Mouse (Mus musculus): ENCODE results near the gene Smpd3. TPM values are rescaled to one million over a fixed set of nuclear protein-coding genes. Genes with fewer than 3 reads are reported as not detected.

Gene Smpd3
- total RNA-seq (2021) = 10 to 100 TPM; 85.0 to 87.5 TPM
- long read RNA-seq, experiment 1, full-length matches to known transcripts = 36 of 110 reads
- long read RNA-seq, experiment 1, partial matches to known transcripts = 24 of 110 reads
- long read RNA-seq, experiment 1, other reads (novel, unspliced or antisense) = 50 of 110 reads
- long read RNA-seq, experiment 2, full-length matches to known transcripts = 27 of 74 reads
- long read RNA-seq, experiment 2, partial matches to known transcripts = 15 of 74 reads
- long read RNA-seq, experiment 2, other reads (novel, unspliced or antisense) = 32 of 74 reads

DNA sequence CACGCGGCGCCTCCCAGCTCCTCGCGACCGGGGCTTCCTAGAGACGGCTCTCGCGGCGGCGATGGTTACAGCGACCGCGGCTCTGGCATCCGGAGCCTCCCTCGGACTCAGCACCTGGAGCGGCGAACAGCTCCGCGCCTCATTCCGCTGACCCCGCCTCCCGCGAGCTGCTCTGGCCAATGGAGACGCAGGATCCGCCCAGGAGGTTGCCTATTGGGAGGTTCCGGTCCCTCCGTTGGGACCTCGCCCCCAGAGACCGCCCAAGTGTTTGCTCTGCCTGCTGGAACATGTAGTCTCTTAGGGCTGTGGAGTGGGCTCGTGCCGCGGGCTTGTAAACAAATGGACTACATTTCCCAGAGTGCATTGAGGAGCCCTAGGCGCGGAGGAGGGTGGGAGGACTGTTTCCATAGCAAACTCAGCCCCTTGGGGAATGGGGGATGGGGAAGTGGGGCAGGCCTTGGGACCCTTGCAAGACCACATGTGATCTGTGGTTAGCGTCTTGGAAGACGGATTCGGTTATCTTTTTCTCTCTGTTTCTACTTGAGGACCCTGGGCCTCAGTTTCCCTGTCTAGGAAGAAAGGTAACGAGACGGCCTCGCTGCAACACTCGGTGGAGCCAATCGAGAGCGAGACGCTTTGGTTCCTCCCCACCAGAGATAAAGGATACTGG is at the start of gene Smpd3:
Smpd3 (minus strand) TSS at position 137 of the 670 bp plus-strand sequence.
- intact Hi-C loops (cut with DNase I) = loop anchor here (5.0 kb wide), 2 partner anchors 64 to 66 kb away; no protein-coding TSS in a partner anchor
- DNase-seq (ENCODE audit: low spot score in 2 of 2) = peak; percentile 99

DNA sequence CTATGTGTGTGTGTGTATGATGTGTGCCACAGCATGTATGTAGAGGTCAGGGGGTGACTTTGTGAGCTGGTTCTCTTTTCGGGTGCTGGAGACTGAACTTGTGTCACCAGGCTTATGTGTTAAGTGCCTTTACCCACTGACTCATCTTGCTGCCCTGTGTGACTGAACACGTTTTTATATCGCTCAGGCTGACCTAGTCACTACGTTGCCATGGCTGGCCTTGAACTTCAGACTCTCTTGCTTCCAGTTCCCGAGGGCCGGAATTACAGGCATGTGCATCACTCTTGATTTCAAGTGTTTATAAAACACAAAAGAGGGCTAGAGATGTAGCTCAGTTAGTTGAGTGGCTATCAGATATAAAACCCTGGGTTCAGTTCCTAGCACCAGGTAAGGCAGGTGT is 43.2 kb upstream of the Smpd3 start:
- intact Hi-C loops (cut with DNase I) = no loop called here
- DNase-seq (ENCODE audit: low spot score in 2 of 2) = no peak

DNA sequence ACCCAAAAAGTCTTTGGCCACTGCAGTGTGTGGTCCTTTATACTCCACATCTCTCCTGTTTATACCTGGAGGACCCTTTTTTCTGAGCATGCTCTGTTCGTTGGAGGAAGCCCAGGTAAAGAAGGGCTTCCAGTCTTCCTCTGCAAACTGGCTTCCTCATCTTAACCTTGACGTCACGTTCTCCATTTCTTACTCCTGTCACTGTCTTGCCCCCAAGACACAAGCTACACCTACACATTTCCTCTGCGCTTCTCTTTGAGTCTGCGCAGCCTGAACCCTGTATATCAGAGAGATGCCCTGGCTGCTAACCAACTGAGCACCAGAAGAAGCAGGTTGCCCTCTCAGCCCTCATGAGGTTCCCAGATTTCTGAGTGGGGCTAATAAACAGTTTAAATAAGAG is 41.6 kb upstream of the Smpd3 start:
- intact Hi-C loops (cut with DNase I) = no loop called here
- no peak for DNase-seq (ENCODE audit: low spot score in 2 of 2)

DNA sequence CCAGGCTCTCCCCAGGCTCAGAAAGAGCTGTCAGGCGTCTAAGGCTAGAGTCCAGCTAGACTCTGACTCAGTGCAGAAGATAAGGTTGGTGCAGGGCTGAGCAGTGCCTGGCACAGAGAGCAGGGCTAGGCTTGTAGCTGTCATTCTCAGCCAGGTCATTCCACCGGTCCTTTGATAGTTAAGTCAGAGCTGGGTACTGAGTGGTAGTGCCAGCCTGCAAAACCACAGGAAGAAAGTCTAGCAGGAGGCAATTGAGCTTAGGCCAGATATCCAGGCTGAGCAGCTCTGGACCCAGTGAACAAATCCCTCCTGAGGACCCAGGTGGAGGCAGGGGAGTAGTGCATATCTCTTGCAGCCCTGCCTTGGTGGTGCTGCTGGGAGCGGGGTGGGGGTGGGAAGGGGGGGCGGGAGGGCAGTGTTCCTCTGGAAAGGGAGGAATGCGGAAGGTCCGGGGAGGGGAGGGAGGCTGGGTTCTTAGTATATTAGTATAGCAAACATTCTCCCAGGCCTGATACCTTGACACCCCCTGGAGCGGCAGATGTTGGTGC is 40.8 kb upstream of the Smpd3 start:
- intact Hi-C loops (cut with DNase I) = no loop called here
- no peak for DNase-seq (ENCODE audit: low spot score in 2 of 2)

DNA sequence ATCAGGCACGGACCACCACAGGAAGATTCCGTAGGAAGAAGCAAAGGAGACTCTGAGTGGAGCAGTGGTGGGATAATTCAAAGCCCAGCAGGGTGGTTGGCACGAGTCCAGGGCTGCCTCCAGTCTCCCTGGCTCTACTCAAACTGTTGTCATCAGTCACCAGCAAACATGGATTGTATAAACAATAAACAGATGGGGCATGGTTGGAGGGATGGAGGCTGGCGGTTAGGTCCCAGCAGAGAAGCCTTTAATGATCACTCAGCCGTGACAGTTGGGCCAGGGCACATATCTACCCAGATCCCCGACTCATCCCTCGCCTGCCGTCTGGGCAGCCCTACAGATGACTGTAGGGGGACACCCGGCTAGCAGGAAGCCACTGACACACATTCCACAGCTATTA is 39.1 kb upstream of the Smpd3 start:
- DNase-seq (ENCODE audit: low spot score in 2 of 2) = no peak
- intact Hi-C loops (cut with DNase I) = no loop called here

DNA sequence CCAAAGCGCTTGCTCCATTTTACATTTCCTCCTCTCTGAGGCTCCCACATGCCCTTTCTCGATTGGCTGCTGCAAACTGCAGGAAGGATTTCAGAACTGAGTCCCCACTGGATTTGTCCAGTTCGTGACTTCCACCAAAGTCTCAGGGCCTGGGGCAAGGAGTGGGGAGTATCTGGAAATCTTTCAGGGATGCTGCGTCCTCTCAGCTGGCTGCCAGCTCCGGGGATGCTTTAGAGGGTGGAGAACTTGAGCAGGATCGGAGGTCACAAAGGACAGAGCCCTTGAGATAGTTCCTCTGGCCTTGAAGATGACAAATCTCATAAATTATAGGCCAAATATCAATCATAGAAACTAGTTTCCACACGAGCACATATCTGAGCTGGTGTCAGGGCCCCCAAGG is 38.2 kb upstream of the Smpd3 start:
- DNase-seq (ENCODE audit: low spot score in 2 of 2) = no peak

DNA sequence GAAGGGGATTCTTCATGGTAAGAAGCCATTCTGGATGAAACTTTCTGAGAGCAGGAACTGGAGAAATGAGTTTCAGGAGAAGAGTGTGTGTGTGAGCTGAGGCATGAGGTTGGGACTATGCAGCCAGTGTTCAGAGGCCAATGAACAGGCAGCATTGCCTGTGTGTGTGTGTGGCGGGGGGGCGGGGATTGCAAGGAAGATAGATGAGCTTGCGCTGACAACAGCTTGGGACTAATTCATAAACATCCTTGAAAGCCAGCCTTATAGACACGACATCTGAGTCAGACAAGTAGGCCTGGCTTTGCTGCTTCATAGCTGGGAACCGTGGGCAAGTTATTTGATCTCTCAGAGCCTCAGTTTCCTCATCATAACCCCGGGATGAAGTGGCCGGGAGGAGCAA is 31.3 kb upstream of the Smpd3 start:
- intact Hi-C loops (cut with DNase I) = no loop called here
- no peak for DNase-seq (ENCODE audit: low spot score in 2 of 2)

More for the DNA sequence above, 38.2 kb upstream of the Smpd3 start:
- intact Hi-C loops (cut with DNase I) = no loop called here

DNA sequence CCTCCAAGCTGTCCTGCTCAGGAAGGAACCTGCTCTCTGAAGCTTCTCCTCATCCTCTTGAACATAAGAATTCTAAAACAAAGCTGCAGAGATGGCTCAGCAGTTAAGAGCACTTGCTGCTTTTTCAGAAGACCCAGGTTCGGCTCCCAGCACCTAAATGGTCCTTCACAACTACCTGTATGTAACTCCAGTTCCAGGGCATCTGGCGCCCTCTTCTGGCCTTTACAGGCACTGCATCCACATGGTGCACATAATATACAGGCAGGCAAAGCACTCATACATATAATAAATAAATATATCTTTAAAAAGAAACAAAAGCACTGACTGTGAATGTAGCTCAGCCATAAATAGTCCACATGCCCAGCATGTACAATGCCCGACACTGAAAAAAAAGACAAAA is 30.7 kb upstream of the Smpd3 start:
- intact Hi-C loops (cut with DNase I) = no loop called here
- DNase-seq (ENCODE audit: low spot score in 2 of 2) = no peak

DNA sequence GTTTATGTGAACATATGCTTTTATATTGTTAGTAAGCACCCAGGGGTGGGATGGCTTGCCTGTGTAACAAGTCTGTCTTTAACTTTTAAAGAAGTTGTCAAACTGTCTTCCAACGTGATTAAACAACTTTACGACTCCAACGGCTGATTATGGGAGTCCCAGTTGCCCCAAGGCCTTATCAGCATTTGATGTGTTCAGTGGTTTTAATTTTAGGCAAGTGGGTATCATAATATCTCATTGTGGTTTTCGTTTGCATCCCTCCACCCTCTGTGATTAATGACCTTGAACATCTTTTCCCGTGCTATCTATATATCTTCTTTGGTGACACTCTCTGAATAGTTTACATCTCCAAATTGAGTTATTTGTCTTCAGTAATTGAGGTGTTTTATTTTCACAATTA is 27.0 kb upstream of the Smpd3 start:
- intact Hi-C loops (cut with DNase I) = no loop called here
- DNase-seq (ENCODE audit: low spot score in 2 of 2) = no peak

DNA sequence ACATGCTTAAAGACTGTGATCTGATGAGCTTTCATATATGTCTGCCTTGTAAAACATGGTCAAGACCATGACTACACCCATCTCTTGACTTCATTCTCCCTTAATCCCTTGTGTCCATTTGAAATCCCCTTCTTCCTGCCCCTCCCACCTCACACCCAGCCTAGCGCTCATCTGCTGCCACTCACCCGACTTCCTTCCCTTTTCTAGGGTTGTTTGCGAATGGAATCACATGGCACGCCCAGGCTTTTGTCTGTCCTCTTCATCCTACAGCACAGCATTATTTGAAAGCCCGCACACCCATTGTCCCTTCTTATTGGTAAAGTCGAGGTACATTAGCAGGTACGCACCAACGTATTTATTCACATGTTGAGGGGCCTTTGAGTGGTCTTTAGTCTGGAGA is 26.5 kb upstream of the Smpd3 start:
- no peak for DNase-seq (ENCODE audit: low spot score in 2 of 2)
- intact Hi-C loops (cut with DNase I) = no loop called here

DNA sequence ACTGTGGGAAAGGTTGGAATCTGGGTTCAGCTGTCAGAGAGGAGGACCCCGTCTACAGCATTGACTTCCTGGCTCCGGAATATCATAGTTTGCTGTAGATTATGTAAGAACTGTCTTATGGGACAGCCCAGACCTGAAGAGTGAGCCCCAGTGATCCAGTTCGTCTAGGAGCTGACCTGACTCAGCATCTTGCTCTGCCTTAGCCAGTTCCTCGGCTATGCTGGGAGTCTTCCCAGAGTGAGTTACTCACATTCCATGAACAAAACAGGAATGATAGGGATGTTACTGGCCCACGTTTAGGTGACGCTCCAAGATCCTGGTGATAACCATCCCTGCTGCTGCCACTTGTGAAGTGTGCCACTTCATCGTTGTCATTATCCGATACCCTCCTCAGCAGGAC is 25.5 kb upstream of the Smpd3 start:
- intact Hi-C loops (cut with DNase I) = no loop called here
- DNase-seq (ENCODE audit: low spot score in 2 of 2) = no peak

DNA sequence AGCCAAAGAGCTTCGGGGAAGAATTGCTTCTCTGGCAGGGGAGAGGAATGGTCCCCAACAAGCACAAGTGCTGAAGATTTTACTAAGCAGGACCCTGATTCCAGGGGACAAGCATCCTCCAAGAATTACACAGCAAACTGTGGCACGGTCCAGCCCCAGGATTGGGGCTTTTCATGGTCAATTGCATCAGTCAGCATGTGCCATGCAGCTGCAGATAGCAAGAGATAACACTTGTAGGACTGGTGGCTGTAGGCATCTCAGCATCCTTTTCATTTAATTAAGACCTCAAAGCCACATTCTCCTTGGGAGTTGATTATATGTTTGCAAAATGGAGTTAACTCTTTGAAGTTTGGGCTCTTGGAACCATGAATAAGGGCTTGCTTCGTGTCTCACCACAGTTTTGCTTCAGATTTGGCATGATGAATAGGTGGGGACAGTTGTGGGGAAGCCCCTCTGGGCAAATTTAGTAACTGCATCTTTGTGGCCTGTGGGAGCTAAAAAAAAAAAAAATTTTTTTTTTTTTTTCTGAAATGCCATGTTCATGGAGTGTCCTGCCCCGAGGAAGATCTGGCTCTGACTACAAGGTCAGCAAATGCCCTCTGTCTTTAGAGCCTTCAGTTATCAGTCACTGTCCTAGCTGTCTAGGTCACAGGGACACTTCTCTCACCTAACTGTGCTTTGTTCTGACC is 22.0 kb upstream of the Smpd3 start:
- no peak for DNase-seq (ENCODE audit: low spot score in 2 of 2)
- intact Hi-C loops (cut with DNase I) = no loop called here

DNA sequence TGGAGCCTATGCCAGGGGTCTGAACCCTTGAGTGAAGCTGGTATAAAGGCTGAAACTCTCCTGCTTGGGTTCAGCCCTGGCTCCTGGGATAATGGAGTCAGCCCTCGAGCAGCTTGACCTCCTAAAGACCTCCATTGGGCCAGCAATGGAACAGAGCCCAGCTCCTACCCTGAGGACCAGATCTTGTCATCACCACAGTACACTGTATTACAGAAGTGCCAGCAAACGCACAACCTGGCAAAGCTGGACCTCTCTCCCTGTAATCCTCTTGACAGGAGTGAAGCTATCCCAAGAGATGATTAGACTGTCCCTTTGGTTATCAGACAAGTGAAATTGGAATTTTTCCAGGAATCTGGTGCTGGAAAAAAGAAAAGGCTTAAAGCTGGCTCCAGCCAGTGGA is 13.3 kb upstream of the Smpd3 start:
- intact Hi-C loops (cut with DNase I) = no loop called here
- no peak for DNase-seq (ENCODE audit: low spot score in 2 of 2)

DNA sequence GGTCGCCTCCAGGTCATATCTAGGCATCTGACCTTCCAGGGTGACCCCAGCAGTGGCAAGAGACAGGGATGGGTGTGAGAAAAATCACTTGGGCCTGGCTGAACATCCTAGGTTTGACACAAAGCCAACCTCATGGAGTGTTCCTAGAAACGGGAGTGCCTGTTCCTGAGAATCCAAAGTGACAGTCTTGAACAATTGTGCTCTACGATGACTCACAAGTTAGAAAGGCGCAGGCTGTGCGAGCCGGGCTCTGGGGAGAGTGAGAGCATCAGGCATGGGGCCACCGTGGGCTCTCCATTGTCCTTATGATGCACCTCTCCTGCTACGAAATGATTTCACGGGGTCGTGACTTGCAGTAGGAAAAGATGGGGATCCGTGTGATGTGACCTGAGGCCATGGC is 11.6 kb upstream of the Smpd3 start:
- no peak for DNase-seq (ENCODE audit: low spot score in 2 of 2)
- intact Hi-C loops (cut with DNase I) = no loop called here

DNA sequence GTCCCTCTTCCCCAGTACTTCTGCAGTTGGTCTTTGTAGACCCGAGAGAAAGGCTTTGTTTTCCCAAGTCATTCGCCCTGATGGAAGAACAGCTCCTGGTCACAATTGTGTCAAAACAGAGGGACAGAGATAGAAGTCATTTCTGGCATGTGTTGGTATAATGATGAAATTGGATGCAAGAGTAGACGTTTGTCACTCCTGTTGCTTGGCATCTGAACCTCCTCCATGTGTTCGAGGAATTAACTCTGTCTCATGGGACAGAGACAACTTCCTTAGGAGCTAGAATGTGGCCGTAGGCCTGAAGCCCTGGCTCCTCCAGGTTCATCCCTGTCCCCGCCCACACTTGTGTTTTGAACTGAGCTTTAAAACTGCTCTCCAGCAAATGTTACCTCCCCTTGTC is 8.3 kb upstream of the Smpd3 start:
- no peak for DNase-seq (ENCODE audit: low spot score in 2 of 2)
- intact Hi-C loops (cut with DNase I) = no loop called here

DNA sequence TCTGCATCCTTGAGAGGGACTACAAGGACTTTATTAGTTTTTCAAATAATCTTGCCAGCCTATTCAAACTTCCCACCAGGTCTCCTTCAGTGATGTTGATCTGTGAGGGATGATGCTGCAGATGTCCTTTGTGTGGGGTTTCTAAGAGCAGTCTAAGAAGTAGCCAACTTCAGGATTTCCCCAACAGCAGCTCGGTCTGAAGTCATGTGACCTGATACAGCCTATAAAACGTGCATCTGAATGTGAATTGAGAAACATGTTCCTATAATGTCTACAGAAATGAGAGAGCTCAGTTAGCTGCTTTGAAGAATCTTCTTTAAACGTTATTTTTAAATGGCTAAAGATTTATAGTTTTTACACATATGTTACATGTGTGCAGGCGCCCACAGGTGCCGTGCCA is 5.7 kb upstream of the Smpd3 start:
- no peak for DNase-seq (ENCODE audit: low spot score in 2 of 2)

DNA sequence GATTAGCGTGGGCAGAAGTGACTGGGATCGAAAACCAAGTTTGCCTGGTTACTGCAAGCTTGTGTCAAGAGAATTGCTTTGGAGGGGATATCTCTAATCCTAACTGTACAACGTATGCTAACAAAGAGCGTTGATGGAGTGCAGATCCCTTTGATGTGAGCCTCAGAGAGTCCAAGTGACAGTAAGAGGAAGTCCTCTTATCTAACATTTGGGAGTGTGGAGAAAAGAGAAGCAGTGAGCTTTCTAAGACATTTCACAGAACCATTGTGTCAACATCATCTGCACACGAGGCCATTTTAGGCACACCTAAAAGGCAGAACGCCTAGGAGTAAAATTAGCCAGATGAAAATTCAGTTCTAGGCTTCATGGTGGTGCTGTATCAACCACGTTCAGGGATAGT is 5.0 kb upstream of the Smpd3 start:
- intact Hi-C loops (cut with DNase I) = loop anchor here (2.0 kb wide), 1 partner anchor 42 kb away; no protein-coding TSS in a partner anchor
- no peak for DNase-seq (ENCODE audit: low spot score in 2 of 2)

More for the DNA sequence above, 5.7 kb upstream of the Smpd3 start:
- intact Hi-C loops (cut with DNase I) = loop anchor here (2.0 kb wide), 1 partner anchor 43 kb away; no protein-coding TSS in a partner anchor

DNA sequence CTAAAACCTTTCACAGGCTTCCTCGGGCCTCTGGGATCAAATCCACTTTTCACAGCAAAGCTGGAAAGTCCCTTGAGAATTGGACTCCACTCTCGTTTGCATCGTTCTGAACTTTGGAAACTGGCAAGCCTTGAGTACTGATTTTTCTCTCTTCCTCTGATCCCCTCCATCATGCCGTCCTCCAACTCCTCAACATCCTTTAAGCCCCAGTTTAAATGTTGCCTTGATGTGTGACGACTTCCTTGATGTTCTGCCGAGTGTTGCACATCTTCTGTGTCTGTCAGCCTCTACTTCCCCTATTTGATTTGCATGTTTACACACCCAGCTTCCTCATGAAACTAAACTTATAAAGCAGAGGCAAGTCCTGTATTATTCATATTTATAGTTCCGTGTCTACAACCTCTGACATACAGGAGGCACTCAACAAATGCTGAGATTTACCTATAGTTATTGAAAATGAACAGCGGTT is 987 bp upstream of the Smpd3 start:
- intact Hi-C loops (cut with DNase I) = loop anchor here (5.0 kb wide), 2 partner anchors 64 to 66 kb away; no protein-coding TSS in a partner anchor
- DNase-seq (ENCODE audit: low spot score in 2 of 2) = no peak

DNA sequence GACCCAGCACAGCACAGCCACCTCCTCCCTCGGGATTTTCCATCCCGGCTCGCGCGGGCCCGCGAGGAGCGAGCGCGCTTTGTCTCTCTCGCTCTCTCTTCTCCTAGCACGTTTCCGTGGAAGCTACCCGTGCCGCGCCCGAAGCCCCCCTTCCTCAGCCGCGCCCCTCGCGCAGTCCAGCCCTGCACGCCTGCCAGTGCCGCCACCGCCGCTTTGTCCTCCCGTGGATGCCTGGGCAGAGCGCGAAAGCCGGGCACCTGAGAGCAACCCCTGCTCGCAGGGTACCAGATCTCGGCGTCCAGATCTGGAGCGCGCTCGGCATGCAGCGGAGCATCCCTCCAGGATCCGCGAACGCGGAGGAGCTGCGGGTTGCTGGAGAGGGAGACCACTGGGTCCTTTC is 1.2 kb downstream of the Smpd3 start:
- intact Hi-C loops (cut with DNase I) = loop anchor here (5.0 kb wide), 2 partner anchors 64 to 66 kb away; no protein-coding TSS in a partner anchor
- DNase-seq (ENCODE audit: low spot score in 2 of 2) = peak; percentile 58 to 70

DNA sequence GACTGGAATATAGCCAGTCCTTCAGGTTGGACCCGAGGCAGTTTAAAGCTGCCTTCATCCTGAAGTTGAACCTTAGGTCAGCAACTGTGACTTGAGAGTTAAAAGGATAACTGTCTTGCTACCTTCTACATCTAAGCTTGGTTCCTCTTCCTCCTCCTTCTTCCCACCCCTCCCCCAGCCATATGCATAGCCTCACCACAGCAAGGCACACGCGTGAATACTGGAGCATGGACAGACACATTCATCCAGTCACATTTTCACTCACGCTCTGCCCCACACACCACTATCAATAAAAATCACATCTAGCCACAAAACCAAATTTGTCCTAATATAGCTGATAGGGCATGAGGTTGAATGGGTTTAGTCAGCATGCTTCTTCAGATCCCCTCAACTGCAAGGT is 1.8 kb downstream of the Smpd3 start:
- intact Hi-C loops (cut with DNase I) = loop anchor here (5.0 kb wide), 2 partner anchors 64 to 66 kb away; no protein-coding TSS in a partner anchor
- no peak for DNase-seq (ENCODE audit: low spot score in 2 of 2)
